Mouse (Mus musculus) ES-E14 (cell line): ENCODE data around the gene Rimklb.
A peak's percentile ranks its signal among the peaks of the same experiment; 100 is the strongest.

ENCODE experiments used
- CHD2 ChIP-seq: IDR thresholded peaks from 2 replicates; pipeline ENCODE4 v1.6.1; 2014; ENCODE audit warnings: mild to moderate bottlenecking, low read depth, low read length, inconsistent platforms
- MAFK ChIP-seq: IDR thresholded peaks from 2 replicates; pipeline ENCODE4 v1.6.1; 2014; ENCODE audit warnings: mild to moderate bottlenecking, low read depth, low read length, inconsistent platforms; ENCODE audit not compliant: insufficient read depth
- ZC3H11A ChIP-seq: IDR thresholded peaks from 2 replicates; pipeline ENCODE4 v1.6.1; 2012; ENCODE audit warnings: low read depth, mild to moderate bottlenecking, inconsistent platforms, low read length, borderline replicate concordance
- ZNF384 ChIP-seq: IDR thresholded peaks from 2 replicates; pipeline ENCODE4 v1.6.1; 2012; ENCODE audit warnings: low read depth, low read length, inconsistent platforms

- no peak for TF ChIP-seq ZC3H11A
- no peak for TF ChIP-seq ZNF384
- TF ChIP-seq MAFK = 0 out of 2 replicates have a peak, but pooled peaks have one; percentile 22
- no peak for TF ChIP-seq CHD2
Measured at GRCm38 (mm10) chr6:122532883-122533302, 34.3 kb upstream of the Rimklb start.
